Mouse (Mus musculus) liver, adult 2 months (tissue): ENCODE data around the gene Gal.

Source experiments
- CTCF ChIP-seq: fragments of 200-500 bp; IDR thresholded peaks from 2 replicates; pipeline ENCODE4 v1.5.1; 2011; ENCODE audit warnings: low read depth, low read length, control low read depth
- POLR2A ChIP-seq: fragments of 200-500 bp; IDR thresholded peaks from 2 replicates; pipeline ENCODE4 v1.6.1; 2011; ENCODE audit warnings: low read length, control low read depth; ENCODE audit not compliant: insufficient read depth; ENCODE audit errors: extremely low read depth

- no peak for TF ChIP-seq CTCF
- no peak for TF ChIP-seq POLR2A
Measured at GRCm38 (mm10) chr19:3422488-3422887, 8.1 kb upstream of the Gal start.
